Mouse (Mus musculus) heart, adult 2 months (tissue): ENCODE data around the gene Igfbp2. TPM values are rescaled to one million over a fixed set of nuclear protein-coding genes. Genes with fewer than 3 reads are reported as not detected.
A peak's percentile ranks its signal among the peaks of the same experiment; 100 is the strongest.

Experiments used
- DNase-seq, 2 experiments: peaks; one replicate each; pipeline ENCODE4 v3.0.0; 2021
- H3K27ac ChIP-seq: fragments of 200-600 bp; 2 replicates; pipeline ENCODE4 v1.8.1; 2022
- H3K27me3 ChIP-seq: fragments of 200-500 bp; 2 replicates; pipeline ENCODE4 v1.6.1; 2012; ENCODE audit warnings: mild to moderate bottlenecking, low read length, inconsistent platforms, mixed read lengths; ENCODE audit not compliant: control insufficient read depth, insufficient read depth
- H3K36me3 ChIP-seq: fragments of 200-500 bp; 2 replicates; pipeline ENCODE4 v1.6.1; 2012; ENCODE audit warnings: low read length, inconsistent platforms; ENCODE audit not compliant: control insufficient read depth, insufficient read depth
- H3K4me1 ChIP-seq: fragments of 200-500 bp; 2 replicates; pipeline ENCODE4 v1.6.1; 2011; ENCODE audit warnings: low read length; ENCODE audit not compliant: control insufficient read depth, insufficient read depth
- H3K4me3 ChIP-seq: fragments of 200-600 bp; 2 replicates; pipeline ENCODE4 v1.8.1; 2022
- H3K79me2 ChIP-seq: fragments of 200-500 bp; replicated peaks from 2 replicates; pipeline ENCODE4 v1.6.1; 2012; ENCODE audit warnings: mild to moderate bottlenecking, inconsistent platforms, low read length, moderate library complexity, mixed read lengths; ENCODE audit not compliant: control insufficient read depth, insufficient read depth
- H3K9ac ChIP-seq: fragments of 200-500 bp; 2 replicates; pipeline ENCODE4 v1.6.1; 2012; ENCODE audit warnings: low read depth, mild to moderate bottlenecking, control low read depth, inconsistent platforms, low read length, mixed read lengths
- CTCF ChIP-seq: fragments of 200-600 bp; IDR thresholded peaks from 2 replicates; pipeline ENCODE4 v1.8.1; 2022; ENCODE audit warnings: antibody characterized with exemption, mild to moderate bottlenecking, moderate library complexity
- EP300 ChIP-seq: fragments of 200-500 bp; IDR thresholded peaks from 2 replicates; pipeline ENCODE4 v1.6.1; 2011; ENCODE audit warnings: low read depth, low read length, control low read depth; ENCODE audit not compliant: insufficient read depth
- POLR2A ChIP-seq: fragments of 200-500 bp; IDR thresholded peaks from 2 replicates; pipeline ENCODE4 v1.6.1; 2011; ENCODE audit warnings: mild to moderate bottlenecking, low read depth, low read length, control low read depth; ENCODE audit not compliant: insufficient read depth
- WGBS: fragments of 180-500 bp; shearing (Covaris S2); methylation state at CpG from one replicate; pipeline ENCODE4 v1.1.7; 2018; 5-methylcytosine and 5-hydroxymethylcytosine counted together
- intact Hi-C: fragments of 180-260 bp; cut with DNase I; formaldehyde crosslinking; loops from one replicate; pipeline ENCODE4 v1.15.1; 2025
- polyA plus RNA-seq: library from polyadenylated mRNA; depleted of rRNA; stranded (reverse); fragments of >200 nt; gene quantifications from 2 replicates; pipeline ENCODE4 v1.2.3, GENCODE M21; 2012
- total RNA-seq, 2 experiments: library from RNA; stranded (reverse); gene quantifications; 2 replicates each; pipeline ENCODE4 v1.2.3; 2021

The Igfbp2 gene
- total and polyA plus RNA-seq, 3 experiments = 0.30 to 2.6 TPM; not detected in 1

GRCm38 (mm10) chr1:72872521-72872920 lies 48.2 kb downstream of the Igfbp2 start:
- Histone ChIP-seq H3K27ac (no peak overlapping the region; the same call in 1 of the 2 replicates), H3K4me3 (peak overlapping the region; percentile 58), H3K4me1 (no peaks in the 10 kb centered on the region; the same call in 1 of the 2 replicates), H3K27me3 (0 out of 2 replicates have a peak, but pooled peaks cover 2% of the 10 kb centered on the region), H3K9ac (no peak overlapping the region), H3K79me2 (no peaks in the 10 kb centered on the region), H3K36me3 (no peaks in the 10 kb centered on the region)
- WGBS = 1% methylated on average over 8 of the region's 8 CpGs
- intact Hi-C loops = loop anchor here (5.0 kb wide), 1 partner anchor 490 kb away; no protein-coding TSS in a partner anchor
- TF ChIP-seq EP300 = no peak
- peak; percentile 34; the same call in 1 of the 2 replicates for TF ChIP-seq POLR2A
- DNase-seq = peak; percentile 62

- H3K79me2 ChIP-seq = no peaks in the 10 kb centered on the region
- peaks cover 2% of the 10 kb centered on the region for H3K4me1 ChIP-seq
- TF ChIP-seq EP300 (no peak), POLR2A (no peak), CTCF (no peak)
- H3K27ac ChIP-seq = peak overlapping the region; percentile 49
- 0 out of 2 replicates have a peak, but pooled peaks cover 2% of the 10 kb centered on the region for H3K27me3 ChIP-seq
- H3K4me3 ChIP-seq = peak overlapping the region; percentile 58
- peak in 1 of 2 experiments; percentile 4 for DNase-seq
- no peak overlapping the region for H3K9ac ChIP-seq
- intact Hi-C loops = loop anchor here (5.0 kb wide), 1 partner anchor 489 kb away; no protein-coding TSS in a partner anchor
- 1% methylated on average over 16 of the region's 16 CpGs for WGBS
- H3K36me3 ChIP-seq = no peaks in the 10 kb centered on the region
These were observed 48.8 kb downstream of the Igfbp2 start for GRCm38 (mm10) chr1:72873078-72873477.

- peak; percentile 70 to 74 for DNase-seq
- no peaks in the 10 kb centered on the region for H3K36me3 ChIP-seq
- H3K4me1 ChIP-seq = peaks cover 2% of the 10 kb centered on the region
- H3K27ac ChIP-seq = peak overlapping the region; percentile 49
- H3K4me3 ChIP-seq = peak overlapping the region; percentile 58
- WGBS = 1% methylated on average over 43 of the region's 43 CpGs
- peak overlapping the region; percentile 69 for H3K9ac ChIP-seq
- 0 out of 2 replicates have a peak, but pooled peaks cover 2% of the 10 kb centered on the region for H3K27me3 ChIP-seq
- TF ChIP-seq POLR2A = no peak
- peak; percentile 29; the same call in 1 of the 2 replicates for TF ChIP-seq CTCF
- no peaks in the 10 kb centered on the region for H3K79me2 ChIP-seq
- intact Hi-C loops = loop anchor here (5.0 kb wide), 1 partner anchor 489 kb away; no protein-coding TSS in a partner anchor
These were observed 49.4 kb downstream of the Igfbp2 start for GRCm38 (mm10) chr1:72873511-72874286.

- peak within 1 kb of the TSS; percentile 49 for H3K27ac ChIP-seq
- no peak for TF ChIP-seq CTCF
- 0 out of 2 replicates have a peak, but pooled peaks have one; percentile 15 for TF ChIP-seq EP300
- TF ChIP-seq POLR2A = peak; percentile 58; the same call in 1 of the 2 replicates
- intact Hi-C loops = loop anchor here (5.0 kb wide), 4 partner anchors 168 to 488 kb away; no protein-coding TSS in a partner anchor
- peak within 1 kb of the TSS; percentile 69 for H3K9ac ChIP-seq
- H3K4me1 ChIP-seq = peaks cover 2% of the 10 kb centered on the region
- H3K36me3 ChIP-seq = no peaks in the 10 kb centered on the region
- H3K4me3 ChIP-seq = peak within 1 kb of the TSS; percentile 58
- 0 out of 2 replicates have a peak, but pooled peaks cover 2% of the 10 kb centered on the region for H3K27me3 ChIP-seq
- DNase-seq = peak; percentile 82
- no peaks in the 10 kb centered on the region for H3K79me2 ChIP-seq
- 2% methylated on average over 38 of the region's 38 CpGs for WGBS
These were observed 50.2 kb downstream of the Igfbp2 start, which contains the start of gene Igfbp5 for GRCm38 (mm10) chr1:72874287-72875211. Gene Igfbp5, minus strand, starts transcription at chr1:72874884.

GRCm38 (mm10) chr1:72875708-72876107 lies 51.4 kb downstream of the Igfbp2 start:
- 26% methylated on average over 3 of the region's 3 CpGs for WGBS
- H3K27me3 ChIP-seq = 0 out of 2 replicates have a peak, but pooled peaks cover 2% of the 10 kb centered on the region
- peaks cover 2% of the 10 kb centered on the region for H3K4me1 ChIP-seq
- H3K9ac ChIP-seq = no peak overlapping the region
- intact Hi-C loops = loop anchor here (5.0 kb wide), 3 partner anchors 167 to 312 kb away; no protein-coding TSS in a partner anchor
- no peak overlapping the region for H3K4me3 ChIP-seq
- DNase-seq = no peak
- H3K36me3 ChIP-seq = no peaks in the 10 kb centered on the region
- H3K27ac ChIP-seq = no peak overlapping the region
- H3K79me2 ChIP-seq = no peaks in the 10 kb centered on the region
- TF ChIP-seq EP300 = no peak
- TF ChIP-seq POLR2A = no peak
